Mouse (Mus musculus) liver, embryonic 12.5 days (tissue): ENCODE data around the gene Hdac1. TPM values are rescaled to one million over a fixed set of nuclear protein-coding genes. Genes with fewer than 3 reads are reported as not detected.
"Not testable (repeated sequence)": the region's sequence is repeated elsewhere in the genome, so short reads cannot be mapped to it uniquely, and the experiment has no call there.

Experiments
- ATAC-seq: fragments of 200-750 bp; cut with Nextera tagmentation; 2 replicates; pipeline ENCODE4 v1.8.0; 2017; ENCODE audit warnings: moderate number of reproducible peaks, mild to moderate bottlenecking, moderate library complexity
- H3K27ac ChIP-seq: fragments of 300-500 bp; sonication (generic); 2 replicates; pipeline ENCODE4 v1.5.1; 2016; ENCODE audit warnings: mild to moderate bottlenecking
- H3K27me3 ChIP-seq: fragments of 300-500 bp; sonication (generic); replicated peaks from 2 replicates; pipeline ENCODE4 v1.6.1; 2016; ENCODE audit warnings: mild to moderate bottlenecking, moderate library complexity
- H3K36me3 ChIP-seq: fragments of 300-500 bp; sonication (generic); 2 replicates; pipeline ENCODE4 v1.6.1; 2016; ENCODE audit warnings: mild to moderate bottlenecking, moderate library complexity
- H3K4me1 ChIP-seq: fragments of 300-500 bp; sonication (generic); 2 replicates; pipeline ENCODE4 v1.6.1; 2016
- H3K4me2 ChIP-seq: fragments of 300-500 bp; sonication (generic); 2 replicates; pipeline ENCODE4 v1.6.1; 2016; ENCODE audit warnings: mild to moderate bottlenecking, moderate library complexity
- H3K4me3 ChIP-seq: fragments of 300-500 bp; sonication (generic); 2 replicates; pipeline ENCODE4 v1.5.1; 2016; ENCODE audit warnings: mild to moderate bottlenecking, moderate library complexity
- H3K9ac ChIP-seq: fragments of 300-500 bp; sonication (generic); 2 replicates; pipeline ENCODE4 v1.6.1; 2016; ENCODE audit warnings: mild to moderate bottlenecking, moderate library complexity
- H3K9me3 ChIP-seq: fragments of 300-500 bp; sonication (generic); replicated peaks from 2 replicates; pipeline ENCODE4 v1.6.1; 2016; ENCODE audit warnings: mild to moderate bottlenecking, moderate library complexity
- WGBS: fragments of 180-500 bp; shearing (Covaris S2); methylation state at CpG from one replicate; pipeline ENCODE4 v1.1.7; 2016; ENCODE audit not compliant: insufficient replicate concordance; 5-methylcytosine and 5-hydroxymethylcytosine counted together
- polyA plus RNA-seq: library from polyadenylated mRNA; unstranded; fragments of >200 nt; fragmentation: Nextera tagmentation; extraction: Ambion mirVana; gene quantifications from 2 replicates; pipeline ENCODE4 v1.2.1, GENCODE M21; 2016

Gene Hdac1
- polyA plus RNA-seq, 1 experiment from 2014 or later: 145 TPM

GRCm38 (mm10) chr4:129557256-129557808 lies 14.8 kb upstream of the Hdac1 start:
- Histone ChIP-seq H3K27me3 (peaks cover 40% of the 10 kb centered on the region), H3K4me2 (peak overlapping the region; percentile 88), H3K4me3 (peak overlapping the region; percentile 64), H3K9ac (peak overlapping the region; percentile 73), H3K4me1 (peaks cover 46% of the 10 kb centered on the region), H3K27ac (peak overlapping the region; percentile 87), H3K36me3 (no peaks in the 10 kb centered on the region), H3K9me3 (no peaks in the 10 kb centered on the region)
- 52% methylated on average over 9 of the region's 9 CpGs for WGBS
- ATAC-seq: peak; percentile 88

- peak overlapping the region; percentile 88 for H3K4me2 ChIP-seq
- no peaks in the 10 kb centered on the region for H3K9me3 ChIP-seq
- H3K36me3 ChIP-seq: no peaks in the 10 kb centered on the region
- ATAC-seq: peak; percentile 77
- 7% methylated on average over 32 of the region's 33 CpGs for WGBS
- H3K9ac ChIP-seq: peak overlapping the region; percentile 73
- peak overlapping the region; percentile 87 for H3K27ac ChIP-seq
- H3K4me1 ChIP-seq: peaks cover 40% of the 10 kb centered on the region
- H3K27me3 ChIP-seq: peaks cover 40% of the 10 kb centered on the region
- H3K4me3 ChIP-seq: peak overlapping the region; percentile 64
These were observed 14.2 kb upstream of the Hdac1 start for GRCm38 (mm10) chr4:129556532-129557223.

GRCm38 (mm10) chr4:129555862-129556531 lies 13.5 kb upstream of the Hdac1 start:
- Histone ChIP-seq H3K27me3 (peaks cover 40% of the 10 kb centered on the region), H3K4me1 (peaks cover 35% of the 10 kb centered on the region), H3K36me3 (no peaks in the 10 kb centered on the region), H3K9me3 (no peaks in the 10 kb centered on the region), H3K27ac (no peak overlapping the region), H3K4me3 (peak overlapping the region; percentile 64), H3K4me2 (peak overlapping the region; percentile 88), H3K9ac (peak overlapping the region; percentile 73)
- under 1% methylated on average over 24 of the region's 24 CpGs for WGBS
- peak; percentile 29 for ATAC-seq

GRCm38 (mm10) chr4:129555421-129555861 lies 12.9 kb upstream of the Hdac1 start:
- WGBS: 1% methylated on average over 16 of the region's 16 CpGs
- peak overlapping the region; percentile 64 for H3K4me3 ChIP-seq
- no peaks in the 10 kb centered on the region for H3K36me3 ChIP-seq
- H3K9ac ChIP-seq: peak overlapping the region; percentile 73
- ATAC-seq: no peak
- H3K27ac ChIP-seq: no peak overlapping the region
- peaks cover 35% of the 10 kb centered on the region for H3K4me1 ChIP-seq
- peaks cover 38% of the 10 kb centered on the region for H3K27me3 ChIP-seq
- H3K4me2 ChIP-seq: peak overlapping the region; percentile 88
- no peaks in the 10 kb centered on the region for H3K9me3 ChIP-seq

- H3K4me3 ChIP-seq, H3K9ac ChIP-seq, H3K36me3 ChIP-seq, H3K9me3 ChIP-seq, H3K4me2 ChIP-seq, H3K27ac ChIP-seq, ATAC-seq: not testable (repeated sequence)
- peaks cover 33% of the 10 kb centered on the region for H3K27me3 ChIP-seq
- H3K4me1 ChIP-seq: peaks cover 35% of the 10 kb centered on the region
- 75% methylated on average over 6 of the region's 6 CpGs for WGBS
These were observed 12.0 kb upstream of the Hdac1 start for GRCm38 (mm10) chr4:129554512-129554911.

GRCm38 (mm10) chr4:129550295-129550694 lies 7.8 kb upstream of the Hdac1 start:
- H3K4me1 ChIP-seq: peaks cover 14% of the 10 kb centered on the region
- H3K27ac ChIP-seq: no peak overlapping the region
- H3K9me3 ChIP-seq: no peaks in the 10 kb centered on the region
- ATAC-seq: no peak
- H3K9ac ChIP-seq: no peak overlapping the region
- no peaks in the 10 kb centered on the region for H3K36me3 ChIP-seq
- no peak overlapping the region for H3K4me2 ChIP-seq
- H3K4me3 ChIP-seq: no peak overlapping the region
- peaks cover 24% of the 10 kb centered on the region for H3K27me3 ChIP-seq
- WGBS: 64% methylated on average over 1 of the region's 1 CpGs

GRCm38 (mm10) chr4:129549306-129549705 lies 6.8 kb upstream of the Hdac1 start:
- no peak overlapping the region for H3K4me2 ChIP-seq
- no peaks in the 10 kb centered on the region for H3K36me3 ChIP-seq
- 78% methylated on average over 2 of the region's 2 CpGs for WGBS
- H3K9me3 ChIP-seq: no peaks in the 10 kb centered on the region
- peaks cover 11% of the 10 kb centered on the region; the same call in 1 of the 2 replicates for H3K4me1 ChIP-seq
- H3K27me3 ChIP-seq: peaks cover 15% of the 10 kb centered on the region
- no peak overlapping the region for H3K9ac ChIP-seq
- no peak overlapping the region for H3K4me3 ChIP-seq
- no peak overlapping the region for H3K27ac ChIP-seq
- ATAC-seq: no peak

GRCm38 (mm10) chr4:129547631-129548030 lies 5.1 kb upstream of the Hdac1 start:
- 64% methylated on average over 4 of the region's 4 CpGs for WGBS
- ATAC-seq, H3K27me3 ChIP-seq, H3K9ac ChIP-seq, H3K36me3 ChIP-seq, H3K4me2 ChIP-seq, H3K27ac ChIP-seq, H3K4me3 ChIP-seq, H3K9me3 ChIP-seq: not testable (repeated sequence)
- H3K4me1 ChIP-seq: peaks cover 25% of the 10 kb centered on the region; the same call in 1 of the 2 replicates

GRCm38 (mm10) chr4:129544106-129544505 lies 1.6 kb upstream of the Hdac1 start:
- Histone ChIP-seq H3K4me1 (peaks cover 47% of the 10 kb centered on the region), H3K27me3 (no peaks in the 10 kb centered on the region), H3K36me3 (peaks cover 12% of the 10 kb centered on the region), H3K9ac (no peak overlapping the region), H3K4me2 (no peak overlapping the region), H3K27ac (0 out of 2 replicates have a peak overlapping the region, but pooled peaks have one; percentile 91), H3K9me3 (no peaks in the 10 kb centered on the region), H3K4me3 (no peak overlapping the region)
- 80% methylated on average over 4 of the region's 4 CpGs for WGBS
- no peak for ATAC-seq

GRCm38 (mm10) chr4:129541868-129542591 lies 483 bp downstream of the Hdac1 start:
- Histone ChIP-seq H3K9me3 (no peaks in the 10 kb centered on the region), H3K27me3 (no peaks in the 10 kb centered on the region), H3K4me1 (peaks cover 48% of the 10 kb centered on the region), H3K36me3 (peaks cover 33% of the 10 kb centered on the region), H3K4me3 (peak overlapping the region; percentile 82), H3K9ac (peak overlapping the region; percentile 93), H3K27ac (peak overlapping the region; percentile 91), H3K4me2 (peak overlapping the region; percentile 79)
- WGBS: under 1% methylated on average over 30 of the region's 30 CpGs
- ATAC-seq: no peak

GRCm38 (mm10) chr4:129540012-129540411 lies 2.5 kb downstream of the Hdac1 start:
- H3K36me3 ChIP-seq: peaks cover 50% of the 10 kb centered on the region
- no peaks in the 10 kb centered on the region for H3K9me3 ChIP-seq
- no peak for ATAC-seq
- 87% methylated on average over 6 of the region's 6 CpGs for WGBS
- no peak overlapping the region for H3K4me3 ChIP-seq
- H3K9ac ChIP-seq: no peak overlapping the region
- no peaks in the 10 kb centered on the region for H3K27me3 ChIP-seq
- H3K27ac ChIP-seq: no peak overlapping the region
- peaks cover 53% of the 10 kb centered on the region for H3K4me1 ChIP-seq
- no peak overlapping the region for H3K4me2 ChIP-seq
